Mouse (Mus musculus) ES-E14 (cell line): ENCODE measurements around the gene Abcb11.

ENCODE experiments used
- HCFC1 ChIP-seq: IDR thresholded peaks from 2 replicates; pipeline ENCODE4 v1.6.1; 2012; ENCODE audit warnings: low read length, inconsistent platforms, borderline replicate concordance; ENCODE audit not compliant: insufficient read depth
- MAFK ChIP-seq: IDR thresholded peaks from 2 replicates; pipeline ENCODE4 v1.6.1; 2014; ENCODE audit warnings: mild to moderate bottlenecking, low read depth, low read length, inconsistent platforms; ENCODE audit not compliant: insufficient read depth
- ZC3H11A ChIP-seq: IDR thresholded peaks from 2 replicates; pipeline ENCODE4 v1.6.1; 2012; ENCODE audit warnings: low read depth, mild to moderate bottlenecking, inconsistent platforms, low read length, borderline replicate concordance

GRCm38 (mm10) chr2:69248221-69248755, 94.1 kb downstream of the Abcb11 start:
- no peak for TF ChIP-seq MAFK
- TF ChIP-seq ZC3H11A: no peak
- TF ChIP-seq HCFC1: no peak
